Mouse (Mus musculus) embryonic fibroblast, embryonic 13.5 days (primary cell): ENCODE results near the gene Ncapd3.

Source experiments
- CTCF ChIP-seq: IDR thresholded peaks from 2 replicates; pipeline ENCODE4 v1.5.1; 2011; ENCODE audit warnings: mild to moderate bottlenecking, control low read depth, low read length, moderate library complexity, borderline replicate concordance; ENCODE audit not compliant: insufficient read depth
- POLR2A ChIP-seq: IDR thresholded peaks from 2 replicates; pipeline ENCODE4 v1.6.1; 2011; ENCODE audit warnings: low read depth, mild to moderate bottlenecking, control low read depth, low read length, moderate library complexity

DNA sequence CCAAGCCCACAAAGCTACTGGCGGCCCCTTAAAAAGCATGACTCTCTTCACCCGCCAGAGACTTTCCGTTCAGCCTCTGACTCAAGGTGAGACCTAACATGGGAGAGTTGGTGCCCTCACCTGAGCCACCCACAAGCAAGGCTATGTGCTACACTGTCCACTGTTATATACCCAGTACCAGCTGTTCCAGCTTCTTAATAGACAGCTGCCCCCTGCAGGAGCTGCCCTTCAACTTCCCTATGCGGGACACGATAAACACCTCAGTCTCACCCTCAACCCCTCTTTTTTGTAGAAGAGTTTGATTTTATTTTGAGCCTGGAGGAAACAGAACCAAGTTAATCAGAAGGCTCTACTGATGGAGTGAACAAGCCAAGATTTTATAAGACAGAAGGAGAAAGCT is 23.1 kb upstream of the Ncapd3 start:
- TF ChIP-seq CTCF (no peak), POLR2A (no peak)
